Mouse (Mus musculus) ovary, postnatal 14 days (tissue): Measurements from ENCODE around the gene Nptn.

Source experiments
- DNase-seq: peaks from one replicate; pipeline ENCODE4 v3.0.0; 2022; ENCODE audit warnings: low spot score

Nptn gene

GRCm38 (mm10) chr9:58698486-58698885, 116.4 kb downstream of the Nptn start:
- DNase-seq, result no peak

GRCm38 (mm10) chr9:58701751-58702150, 119.7 kb downstream of the Nptn start:
- DNase-seq, result no peak

GRCm38 (mm10) chr9:58703766-58704165, 121.7 kb downstream of the Nptn start:
- no peak for DNase-seq

- no peak for DNase-seq
Measured at GRCm38 (mm10) chr9:58706024-58706423, 124.0 kb downstream of the Nptn start.
